Mouse (Mus musculus): ENCODE measurements around the gene Dll1.

GRCm38 (mm10) chr17:15325976-15326842 is 50.5 kb downstream of the Dll1 start:
- no peak for TF ChIP-seq CTCF (IDR thresholded peaks at IDR 0.05; ENCODE audit: low read depth)
- no peak for TF ChIP-seq EP300 (IDR thresholded peaks at IDR 0.05; ENCODE audit: low read depth)

Data from liver, postnatal 0 days (tissue).